Mouse (Mus musculus): ENCODE measurements around the gene Lhfp.
A peak's percentile ranks its signal among the peaks of the same experiment; 100 is the strongest.
"Not testable (repeated sequence)": the region's sequence is repeated elsewhere in the genome, so short reads cannot be mapped to it uniquely, and the experiment has no call there.

The Lhfp gene

DNA sequence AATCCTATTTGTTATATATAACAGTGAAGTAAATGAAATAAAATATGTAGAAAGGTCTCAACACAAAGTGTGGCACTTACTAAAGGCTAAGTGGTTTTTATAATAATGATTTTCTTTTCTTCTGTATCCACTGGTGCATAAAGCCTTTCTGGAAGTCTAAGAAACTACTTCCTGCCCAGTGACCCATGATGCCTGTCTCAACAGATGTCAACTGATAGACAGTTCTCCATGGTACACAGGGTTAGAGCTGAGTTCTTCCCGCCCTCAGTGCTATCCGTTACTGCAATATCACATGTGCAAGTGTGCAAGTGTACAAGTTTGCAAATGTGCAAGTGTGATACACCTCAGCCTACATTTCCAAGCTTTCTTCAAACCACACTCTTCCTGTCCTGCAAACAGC is 236.7 kb downstream of the Lhfp start:
- DNase-seq (ENCODE audit: low spot score): no peak

GRCm38 (mm10) chr3:53282005-53282404 is 240.7 kb downstream of the Lhfp start:
- DNase-seq (ENCODE audit: low spot score): not testable (repeated sequence)

- no peak for DNase-seq (ENCODE audit: low spot score)
Measured at GRCm38 (mm10) chr3:53284023-53284422, 242.7 kb downstream of the Lhfp start.

DNA sequence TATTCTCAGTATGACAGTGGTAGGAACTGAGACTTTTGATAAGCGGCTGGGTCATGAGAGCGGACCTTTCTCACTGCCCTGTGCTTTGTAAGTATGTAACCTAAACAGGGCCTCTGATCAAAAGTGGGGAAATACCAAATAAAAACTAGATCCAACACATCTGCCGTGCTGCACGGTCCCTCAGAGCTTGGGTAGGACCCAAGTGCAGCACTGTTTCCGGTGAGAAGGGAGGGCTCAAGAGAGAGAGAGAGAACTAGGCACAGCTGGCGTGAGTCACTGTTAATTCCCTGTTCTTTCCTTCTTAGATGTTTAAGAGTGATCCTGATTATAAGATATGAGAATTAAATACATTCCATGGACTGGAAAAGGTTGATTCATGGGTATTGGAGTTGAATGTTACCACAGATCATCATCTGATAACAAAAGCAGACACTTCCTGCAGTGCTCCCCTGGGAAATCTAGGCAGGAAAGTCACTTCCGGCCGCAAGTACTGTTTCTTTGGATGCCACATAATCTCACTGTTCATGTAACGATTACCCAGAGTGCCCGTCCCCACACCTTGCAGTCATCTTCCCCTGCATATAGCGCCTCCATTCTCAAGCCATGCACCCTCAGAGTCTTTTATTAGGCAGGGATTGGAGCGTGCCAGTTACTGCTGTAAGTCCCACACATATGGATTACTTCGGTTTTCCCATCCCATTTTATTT is 243.3 kb downstream of the Lhfp start:
- no peak for DNase-seq (ENCODE audit: low spot score)

- DNase-seq (ENCODE audit: low spot score): no peak
Measured at GRCm38 (mm10) chr3:53288662-53289061, 247.3 kb downstream of the Lhfp start.

- DNase-seq (ENCODE audit: low spot score): peak; percentile 10
Measured at GRCm38 (mm10) chr3:53289589-53290219, 248.4 kb downstream of the Lhfp start.

- DNase-seq (ENCODE audit: low spot score): no peak
Measured at GRCm38 (mm10) chr3:53291185-53291584, 249.9 kb downstream of the Lhfp start.

- no peak for DNase-seq (ENCODE audit: low spot score)
Measured at GRCm38 (mm10) chr3:53291945-53292344, 250.6 kb downstream of the Lhfp start.

DNA sequence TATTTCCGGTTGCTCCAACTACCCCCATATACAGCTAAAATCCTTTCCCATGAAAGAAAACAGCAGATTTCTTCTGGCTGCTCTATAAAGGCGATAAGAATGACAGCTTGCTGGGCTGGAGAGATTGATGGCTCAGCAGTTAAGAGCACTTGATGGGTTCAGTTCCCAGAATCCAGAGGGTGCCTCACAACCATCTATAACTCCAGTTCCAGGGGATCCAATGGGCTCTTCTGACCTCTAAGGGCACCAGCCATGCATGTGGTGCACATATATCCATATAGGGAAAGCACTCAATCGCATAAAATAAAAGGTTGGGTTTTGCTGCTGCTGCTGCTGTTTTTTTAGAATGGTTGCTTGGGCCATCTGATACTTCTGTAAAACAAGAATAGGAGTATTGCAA is 251.1 kb downstream of the Lhfp start:
- DNase-seq (ENCODE audit: low spot score): no peak

DNA sequence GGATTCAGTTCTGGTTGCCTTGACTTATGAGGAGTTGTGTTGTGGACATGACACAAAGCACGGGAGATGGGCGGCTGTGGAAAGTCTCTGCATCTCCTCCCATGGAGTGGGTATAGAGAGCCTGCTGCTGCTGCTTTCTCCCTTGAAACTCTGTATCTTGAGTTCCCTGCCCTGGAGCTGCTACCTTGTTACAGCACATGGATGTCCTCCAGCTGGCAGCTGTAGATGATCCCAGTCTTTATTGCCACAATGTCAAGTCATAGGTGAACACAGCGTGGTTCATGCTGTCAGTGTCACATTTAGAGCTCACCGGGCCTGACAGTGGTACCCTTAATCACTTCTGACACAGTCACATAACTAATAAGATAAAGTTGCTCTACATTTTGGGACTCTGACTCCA is 251.7 kb downstream of the Lhfp start:
- DNase-seq (ENCODE audit: low spot score): no peak

GRCm38 (mm10) chr3:53293901-53294433 is 252.6 kb downstream of the Lhfp start:
- DNase-seq (ENCODE audit: low spot score): no peak

DNA sequence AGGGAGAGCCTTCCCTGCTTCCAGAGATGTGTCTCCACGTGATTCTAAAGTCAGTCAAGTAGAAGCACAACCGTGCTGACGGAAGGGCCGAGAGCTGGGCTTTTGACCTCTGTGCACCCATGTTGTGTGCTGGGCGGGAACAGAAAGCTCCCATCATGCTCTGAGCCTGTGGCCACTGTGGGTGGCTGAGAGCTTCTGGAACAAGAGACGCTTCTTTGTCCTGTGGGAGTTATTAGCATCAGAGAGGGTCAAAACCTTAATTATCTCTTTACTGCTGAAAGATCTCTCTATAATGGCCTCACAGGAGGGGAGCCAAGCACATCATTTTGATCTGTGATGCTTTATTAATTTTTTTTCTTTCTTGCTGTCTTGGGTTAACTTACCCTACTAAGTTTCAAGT is 253.5 kb downstream of the Lhfp start:
- no peak for DNase-seq (ENCODE audit: low spot score)

GRCm38 (mm10) chr3:53301866-53302265 is 260.5 kb downstream of the Lhfp start:
- no peak for DNase-seq (ENCODE audit: low spot score)

GRCm38 (mm10) chr3:53304123-53304900 is 263.0 kb downstream of the Lhfp start:
- no peak for DNase-seq (ENCODE audit: low spot score)

GRCm38 (mm10) chr3:53305860-53306259 is 264.5 kb downstream of the Lhfp start:
- no peak for DNase-seq (ENCODE audit: low spot score)

GRCm38 (mm10) chr3:53308649-53309048 is 267.3 kb downstream of the Lhfp start:
- no peak for DNase-seq (ENCODE audit: low spot score)

- DNase-seq (ENCODE audit: low spot score): no peak
Measured at GRCm38 (mm10) chr3:53310093-53310492, 268.8 kb downstream of the Lhfp start.

GRCm38 (mm10) chr3:53310615-53311014 is 269.3 kb downstream of the Lhfp start:
- no peak for DNase-seq (ENCODE audit: low spot score)

All from ovary, postnatal 36 days (tissue).